Comparison of ENCODE assay signal across 8 mouse cellular contexts in the genomic region with DNA sequence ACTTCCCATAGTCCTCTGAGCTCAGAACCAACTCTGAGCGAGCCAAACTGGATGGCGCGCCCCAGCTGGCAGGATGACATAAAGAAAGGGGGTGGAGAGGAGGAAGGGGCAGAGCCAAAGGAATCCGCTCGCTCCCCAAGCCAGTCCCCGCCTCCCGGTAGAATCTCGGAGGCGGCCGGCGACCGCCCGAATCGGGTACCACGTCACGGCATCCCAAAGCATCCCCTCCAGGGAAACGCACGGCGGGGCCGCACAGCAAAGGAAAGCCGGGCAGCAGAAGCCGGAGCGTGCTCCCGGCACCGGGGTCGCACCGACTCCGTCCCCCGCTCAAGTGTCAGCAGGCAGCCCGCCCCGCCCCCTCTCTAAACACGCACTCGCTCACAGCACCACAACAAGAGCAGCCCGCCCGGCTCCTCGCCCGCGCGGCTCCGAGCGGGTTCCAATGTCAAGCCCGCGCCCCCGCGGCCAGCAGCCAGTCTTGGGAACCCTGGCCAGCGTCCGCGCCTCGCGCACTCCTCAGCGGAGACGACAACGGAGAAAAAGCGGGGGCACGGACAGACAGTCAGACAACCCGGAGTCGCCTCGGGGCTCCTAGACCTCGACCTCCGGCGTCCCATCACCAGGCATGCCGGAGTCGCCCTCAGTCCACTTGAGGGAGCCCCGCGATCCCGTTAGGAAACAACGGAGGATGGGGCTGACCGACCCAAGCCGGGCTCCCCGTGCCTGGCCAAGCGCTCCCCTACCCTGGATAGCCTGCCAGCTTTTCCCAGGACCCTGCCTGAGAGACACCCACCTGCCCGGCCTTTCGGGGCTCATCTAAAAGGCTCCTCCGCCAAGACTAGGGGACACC. TPM values are rescaled to one million over a fixed set of nuclear protein-coding genes. Genes with fewer than 3 reads are reported as not detected.
DNase-seq lines count a peak whose midpoint lies in the region; ATAC-seq and TF ChIP-seq lines count a peak whose summit lies in the region.

No protein-coding gene starts in this region.

- H3K9ac ChIP-seq in embryonic facial prominence, embryonic 11.5 days (replicated peaks; ENCODE audit: low read length) = peak overlapping the region; percentile 78
- H3K9ac ChIP-seq in midbrain, embryonic 12.5 days (replicated peaks) = peak overlapping the region; percentile 94

- peak; percentile 60 for ATAC-seq in embryonic facial prominence, embryonic 11.5 days (replicated peaks; ENCODE audit: insufficient number of reproducible peaks, low FRiP score, low TSS enrichment, low read depth)
- ATAC-seq in midbrain, embryonic 12.5 days (ENCODE audit: low FRiP score, low read depth) = peak; percentile 78

- H3K4me2 ChIP-seq in embryonic facial prominence, embryonic 11.5 days (ENCODE audit: low read depth, low read length) = peak overlapping the region; percentile 30
- peak overlapping the region; percentile 70 for H3K4me2 ChIP-seq in midbrain, embryonic 12.5 days (replicated peaks)

- no peaks in the 10 kb centered on the region for H3K9me3 ChIP-seq in embryonic facial prominence, embryonic 11.5 days (replicated peaks; ENCODE audit: control insufficient read depth, low read length)
- H3K9me3 ChIP-seq in limb, embryonic 10.5 days (replicated peaks) = no peaks in the 10 kb centered on the region
- H3K9me3 ChIP-seq in midbrain, embryonic 12.5 days = no peaks in the 10 kb centered on the region

- peak; percentile 84 for DNase-seq in 3134 (ENCODE audit: extremely low read depth, insufficient read length, low spot score)
- peak; percentile 78 for DNase-seq in adrenal gland, postnatal 25 days
- DNase-seq in embryonic facial prominence, embryonic 11.5 days (ENCODE audit: low spot score) = peak; percentile 86
- peak; percentile 98 for DNase-seq in heart, adult 11 months
- DNase-seq in kidney, adult 18-20 months = peak; percentile 83
- peak; percentile 85 for DNase-seq in limb, embryonic 10.5 days (ENCODE audit: low spot score)

- no peaks in the 10 kb centered on the region for H3K4me1 ChIP-seq in embryonic facial prominence, embryonic 11.5 days (ENCODE audit: control insufficient read depth, insufficient read depth, low read length)
- H3K4me1 ChIP-seq in limb, embryonic 10.5 days = peaks cover 21% of the 10 kb centered on the region
- peaks cover 29% of the 10 kb centered on the region for H3K4me1 ChIP-seq in midbrain, embryonic 12.5 days
- peaks cover 2% of the 10 kb centered on the region; the same call in 1 of the 2 replicates for H3K4me1 ChIP-seq in small intestine, adult 2 months (ENCODE audit: control insufficient read depth, insufficient read depth, insufficient read length, low read length)

- H3K36me3 ChIP-seq in embryonic facial prominence, embryonic 11.5 days (replicated peaks; ENCODE audit: control insufficient read depth, insufficient read depth, low read depth, low read length) = no peaks in the 10 kb centered on the region
- peaks cover 60% of the 10 kb centered on the region for H3K36me3 ChIP-seq in limb, embryonic 10.5 days
- H3K36me3 ChIP-seq in midbrain, embryonic 12.5 days = peaks cover 31% of the 10 kb centered on the region
- H3K36me3 ChIP-seq in small intestine, adult 2 months (ENCODE audit: control insufficient read depth, insufficient read depth, low read length) = peaks cover 5% of the 10 kb centered on the region; the same call in 1 of the 2 replicates

- no peak for TF ChIP-seq CTCF in small intestine, adult 2 months (IDR thresholded peaks at IDR 0.05; ENCODE audit: extremely low read depth, insufficient read length, insufficient replicate concordance, low read depth, low read length)

- WGBS in embryonic facial prominence, embryonic 11.5 days = under 1% methylated on average over 71 of the region's 74 CpGs
- WGBS in limb, embryonic 10.5 days = under 1% methylated on average over 74 of the region's 74 CpGs
- under 1% methylated on average over 72 of the region's 74 CpGs for WGBS in midbrain, embryonic 12.5 days
- WGBS in small intestine, adult 2 months = under 1% methylated on average over 74 of the region's 74 CpGs

- H3K27ac ChIP-seq in embryonic facial prominence, embryonic 11.5 days (replicated peaks; ENCODE audit: low read depth, low read length) = peak overlapping the region; percentile 91
- peak overlapping the region; percentile 97 for H3K27ac ChIP-seq in limb, embryonic 10.5 days
- H3K27ac ChIP-seq in midbrain, embryonic 12.5 days (replicated peaks) = peak overlapping the region; percentile 96
- H3K27ac ChIP-seq in small intestine, adult 2 months (ENCODE audit: insufficient read depth, low read depth, low read length) = peak overlapping the region; percentile 70

- no peaks in the 10 kb centered on the region for H3K27me3 ChIP-seq in embryonic facial prominence, embryonic 11.5 days (ENCODE audit: control insufficient read depth, insufficient read depth, low read length)
- no peaks in the 10 kb centered on the region for H3K27me3 ChIP-seq in limb, embryonic 10.5 days (ENCODE audit: low read depth, poor library complexity, severe bottlenecking)
- no peaks in the 10 kb centered on the region for H3K27me3 ChIP-seq in midbrain, embryonic 12.5 days
- no peaks in the 10 kb centered on the region for H3K27me3 ChIP-seq in small intestine, adult 2 months (ENCODE audit: control insufficient read depth, insufficient read depth, low read length)

- peak; percentile 53; the same call in 1 of the 2 replicates for TF ChIP-seq POLR2A in small intestine, adult 2 months (IDR thresholded peaks at IDR 0.05; ENCODE audit: low read depth, low read length)

- peak overlapping the region; percentile 89 for H3K4me3 ChIP-seq in embryonic facial prominence, embryonic 11.5 days (ENCODE audit: low read depth, low read length)
- H3K4me3 ChIP-seq in limb, embryonic 10.5 days = peak overlapping the region; percentile 99
- peak overlapping the region; percentile 95 for H3K4me3 ChIP-seq in midbrain, embryonic 12.5 days
- H3K4me3 ChIP-seq in small intestine, adult 2 months (ENCODE audit: low read depth, low read length) = peak overlapping the region; percentile 97

RNA-seq across cellular contexts. Expression of gene Emsy, which starts 0.7 kb away (rescaled TPM):
- 40.4 and 46.4 TPM in 2 replicates for total RNA-seq in adrenal gland, postnatal 25 days (2021)
- polyA plus RNA-seq in embryonic facial prominence, embryonic 11.5 days (2014; fragmentation: Nextera tagmentation; extraction: Ambion mirVana) = 65.1 and 65.7 TPM in 2 replicates
- polyA plus RNA-seq in limb, embryonic 10.5 days (2016; fragmentation: Nextera tagmentation; extraction: Ambion mirVana) = 37.8 and 46.1 TPM in 2 replicates
- 41.5 and 49.3 TPM in 2 replicates for polyA plus RNA-seq in midbrain, embryonic 12.5 days (2016; fragmentation: Nextera tagmentation; extraction: Ambion mirVana)
- 5.8 and 15.0 TPM in 2 replicates for polyA plus RNA-seq in small intestine, adult 2 months (2012; rRNA removed)

RNA-seq across cellular contexts. Expression of gene Thap12, which starts 47.0 kb away (rescaled TPM):
- total RNA-seq in adrenal gland, postnatal 25 days (2021) = 68.2 and 76.1 TPM in 2 replicates
- polyA plus RNA-seq in embryonic facial prominence, embryonic 11.5 days (2014; fragmentation: Nextera tagmentation; extraction: Ambion mirVana) = 87.3 and 91.6 TPM in 2 replicates
- 50.8 and 56.2 TPM in 2 replicates for polyA plus RNA-seq in limb, embryonic 10.5 days (2016; fragmentation: Nextera tagmentation; extraction: Ambion mirVana)
- polyA plus RNA-seq in midbrain, embryonic 12.5 days (2016; fragmentation: Nextera tagmentation; extraction: Ambion mirVana) = 75.3 and 77.8 TPM in 2 replicates
- polyA plus RNA-seq in small intestine, adult 2 months (2012; rRNA removed) = 2.1 and 3.3 TPM in 2 replicates

Comparison
In these comparisons a context has a peak if more than half of its experiments do, and no peak if none do; other contexts are left out.
1. Peak in every context shown above with its lines: DNase-seq, ATAC-seq, H3K4me3 ChIP-seq and H3K27ac ChIP-seq.
2. RNA of gene Thap12, which starts 47.0 kb away (polyA plus RNA-seq): 87.3 to 91.6 TPM in embryonic facial prominence, embryonic 11.5 days, 75.3 to 77.8 TPM in midbrain, embryonic 12.5 days and 50.8 to 56.2 TPM in limb, embryonic 10.5 days; 2.1 to 3.3 TPM in small intestine, adult 2 months; every median in the first group is over 10 times any median in the second.